Mouse (Mus musculus): ENCODE data around the gene Slc16a8.

Gene Slc16a8

DNA sequence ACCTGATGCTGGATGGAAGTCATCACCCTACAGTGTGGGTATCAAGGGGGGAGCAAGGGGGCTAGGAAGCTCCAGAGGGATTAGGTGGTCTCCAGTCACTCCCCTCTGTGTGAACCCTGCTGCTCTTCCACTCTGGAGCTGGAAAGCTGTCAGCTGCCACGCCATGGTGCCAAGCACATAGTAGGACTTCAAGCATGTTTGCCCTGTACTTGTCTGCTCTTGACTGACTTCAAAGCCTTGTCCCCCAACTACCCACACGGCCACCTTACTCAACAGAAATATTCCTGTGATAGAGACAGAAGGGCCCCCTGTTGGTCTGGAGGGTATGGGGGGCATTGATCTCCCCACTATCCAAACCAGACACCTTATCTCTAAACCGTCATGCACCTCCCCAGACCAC is 38.4 kb downstream of the Slc16a8 start:
- no peak for DNase-seq (ENCODE audit: low spot score in 2 of 2)

- DNase-seq (ENCODE audit: low spot score in 2 of 2) = no peak
Measured at GRCm38 (mm10) chr15:79213591-79213990, 41.0 kb downstream of the Slc16a8 start.

DNA sequence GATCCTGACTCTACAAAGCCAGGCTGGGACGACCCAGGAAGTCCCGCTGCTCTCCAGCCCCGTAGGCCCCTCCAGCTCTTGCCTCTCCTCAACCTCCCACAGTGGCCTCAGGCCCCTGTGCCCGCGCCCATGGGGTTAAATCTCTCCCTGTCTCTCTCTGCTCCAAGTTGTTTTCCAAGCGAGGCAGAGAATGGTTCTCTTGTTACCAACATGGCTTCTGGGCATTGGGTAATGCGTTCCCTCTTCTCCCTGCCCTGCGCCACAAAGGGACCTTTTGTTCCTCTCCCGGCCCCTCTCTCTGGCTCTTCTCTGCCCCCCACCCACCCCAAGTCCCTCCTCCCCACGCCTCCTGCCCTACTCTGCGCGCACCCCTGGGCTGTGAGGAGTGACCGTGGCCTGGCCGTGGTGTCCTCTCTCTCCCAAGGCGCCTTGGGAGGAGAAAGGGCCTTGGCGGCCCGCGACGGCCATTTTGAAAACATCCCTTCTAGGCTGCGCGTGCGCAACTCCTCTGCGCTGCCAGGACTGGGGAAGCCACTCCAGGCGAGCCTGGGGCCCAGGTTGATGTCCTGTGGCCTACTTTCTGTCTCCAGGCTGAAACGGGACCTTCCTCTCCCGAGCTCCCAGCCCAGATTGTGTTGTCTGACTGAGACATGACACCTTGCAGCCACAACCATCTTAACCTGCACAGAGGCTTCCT is 41.7 kb downstream of the Slc16a8 start:
- no peak for DNase-seq (ENCODE audit: low spot score in 2 of 2)

GRCm38 (mm10) chr15:79210357-79210756 is 44.2 kb downstream of the Slc16a8 start:
- DNase-seq (ENCODE audit: low spot score in 2 of 2) = no peak

- no peak for DNase-seq (ENCODE audit: low spot score in 2 of 2)
Measured at GRCm38 (mm10) chr15:79208758-79209439, 45.7 kb downstream of the Slc16a8 start.

DNA sequence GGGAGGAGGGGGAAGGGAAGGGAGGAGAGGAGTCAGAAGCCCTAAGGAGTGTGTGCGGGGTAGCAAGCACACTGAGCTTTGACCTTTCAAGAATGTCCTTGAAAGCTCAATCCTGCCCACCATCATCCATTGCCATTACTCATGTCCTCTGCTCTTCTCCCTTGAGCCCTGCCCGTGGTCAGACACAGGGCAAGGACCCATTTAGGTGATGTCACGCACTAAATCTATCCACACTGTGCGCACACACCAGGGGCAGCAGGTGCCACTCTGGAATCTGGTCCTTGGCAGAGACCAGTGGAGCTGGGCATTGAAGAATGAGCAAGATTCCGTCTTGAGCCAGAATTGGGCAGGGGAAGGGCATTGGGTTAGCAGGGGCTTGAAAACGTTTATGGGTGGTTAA is 46.4 kb downstream of the Slc16a8 start:
- no peak for DNase-seq (ENCODE audit: low spot score in 2 of 2)

DNA sequence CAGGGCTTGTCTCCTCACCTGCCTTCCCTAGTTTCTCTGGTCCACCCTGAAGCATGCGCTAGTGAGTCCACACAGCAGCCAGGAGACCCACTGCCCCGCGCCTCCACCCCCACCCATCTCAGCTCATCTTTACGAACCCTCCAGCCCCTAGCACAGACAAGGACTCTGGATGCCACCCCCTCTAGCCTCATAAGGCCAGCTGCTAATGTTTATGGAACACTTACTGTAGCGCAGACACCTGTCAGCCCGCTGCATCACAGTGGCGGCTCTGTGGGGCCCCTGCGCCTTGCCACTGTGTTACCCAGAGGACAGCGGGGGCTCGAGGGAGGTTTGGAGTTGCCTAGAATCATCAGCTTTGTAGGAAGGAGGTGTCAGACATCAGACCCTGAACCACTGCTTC is 52.0 kb downstream of the Slc16a8 start:
- no peak for DNase-seq (ENCODE audit: low spot score in 2 of 2)

DNA sequence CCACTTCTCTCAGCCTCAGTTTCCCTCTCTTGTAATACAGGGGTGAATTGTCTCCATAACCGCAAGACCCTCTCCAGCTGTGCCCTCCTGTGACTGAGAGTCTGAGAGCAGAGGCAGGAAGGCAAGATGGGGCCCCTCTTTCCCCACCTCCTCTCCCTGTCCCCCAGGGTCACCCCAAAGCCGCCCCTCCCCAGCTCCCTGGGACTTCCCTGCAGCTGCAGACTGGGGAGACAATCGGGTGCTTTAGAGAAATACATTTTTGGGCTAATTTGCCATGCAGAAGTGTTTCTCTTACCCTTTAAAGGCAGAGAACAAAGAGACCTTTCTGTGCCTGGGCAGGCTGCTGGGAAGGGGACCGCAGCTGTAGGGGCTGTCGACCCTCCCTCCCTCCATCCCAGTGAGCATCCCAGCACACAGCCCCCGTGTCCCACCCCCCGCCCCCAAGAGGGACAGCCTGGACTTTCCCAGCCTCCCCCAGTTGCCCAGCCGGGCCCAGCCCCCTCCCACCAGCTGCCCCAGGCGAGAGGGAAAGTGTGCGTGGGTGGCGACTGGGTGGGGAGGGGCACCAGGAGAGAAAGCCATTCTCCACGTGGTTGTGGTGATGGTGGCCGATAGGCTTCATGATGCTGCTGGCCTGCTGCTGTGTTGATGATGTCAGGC is 52.9 kb downstream of the Slc16a8 start:
- DNase-seq (ENCODE audit: low spot score in 2 of 2) = peak in 1 of 2 experiments; percentile 66

Measured in frontal cortex, postnatal 10 days (tissue).